Comparison of ENCODE assay signal across 22 mouse cellular contexts in genomic region chr3:155370716-155371115, GRCm38 (mm10).
A peak's percentile ranks its signal among the peaks of the same experiment; 100 is the strongest.
DNase-seq lines count a peak whose midpoint lies in the region; ATAC-seq and TF ChIP-seq lines count a peak whose summit lies in the region.
"Had no signal": no experiment of that assay in that cellular context is flagged by ENCODE, and none has a peak within 500 bp of the region (broad histone marks: within the 10 kb centered on the region; RNA-seq: fewer than 3 reads in every experiment).

No protein-coding gene starts in this region.

- ATAC-seq in megakaryocyte progenitor cell, adult 5-6 weeks (replicated peaks; ENCODE audit: poor library complexity), result no peak
- ATAC-seq: forebrain, embryonic 14.5 days; hindbrain, postnatal 0 days had no signal

- H3K36me3 ChIP-seq in ES-E14 (ENCODE audit: control insufficient read depth, insufficient read depth, low read length, poor library complexity, severe bottlenecking), result no peaks in the 10 kb centered on the region
- H3K36me3 ChIP-seq: embryonic facial prominence, embryonic 15.5 days; forebrain, embryonic 10.5 days; heart, embryonic 10.5 days; hindbrain, embryonic 13.5 days had no signal

- no peaks in the 10 kb centered on the region for H3K9me3 ChIP-seq in ES-E14 (ENCODE audit: control insufficient read depth, insufficient read depth, low read depth, low read length)
- H3K9me3 ChIP-seq: embryonic facial prominence, embryonic 15.5 days; forebrain, embryonic 10.5 days; heart, embryonic 10.5 days; hindbrain, embryonic 13.5 days had no signal

- no peak overlapping the region for H3K27ac ChIP-seq in ES-E14 (ENCODE audit: insufficient read depth, low read depth, low read length, poor library complexity, severe bottlenecking)
- H3K27ac ChIP-seq: embryonic facial prominence, embryonic 15.5 days; forebrain, embryonic 10.5 days; heart, embryonic 10.5 days; hindbrain, embryonic 13.5 days; hindbrain, postnatal 0 days had no signal

- H3K9ac ChIP-seq in ES-E14 (ENCODE audit: insufficient read depth, low read depth, low read length, poor library complexity, severe bottlenecking), result no peak overlapping the region
- H3K9ac ChIP-seq: embryonic facial prominence, embryonic 15.5 days; hindbrain, embryonic 13.5 days had no signal

- no peak overlapping the region for H3K4me3 ChIP-seq in ES-E14 (ENCODE audit: insufficient read depth in 1 of 2, low read depth in 1 of 2, low read length in 2 of 2, poor library complexity in 1 of 2, severe bottlenecking in 1 of 2)
- H3K4me3 ChIP-seq: embryonic facial prominence, embryonic 15.5 days; erythroblast, embryonic 14.5 days; forebrain, embryonic 10.5 days; heart, embryonic 10.5 days; hindbrain, embryonic 13.5 days had no signal

- in situ Hi-C loops in ES-E14 (cut with MboI; ENCODE audit: low sequenced_read_pairs in 2 of 2, unreplicated experiment in 2 of 2), result no loop called here

- DNase-seq in 3T3-L1 (ENCODE audit: low read depth, low spot score) (peak; percentile 76), ES-E14 (ENCODE audit: low read depth, low spot score) (no peak)
- DNase-seq in adrenal gland, adult 2 months, result peak; percentile 81
- peak; percentile 44 for DNase-seq in adrenal gland, postnatal 25 days
- no peak for DNase-seq in heart, postnatal 4 days
- DNase-seq in right cerebral cortex, adult 2 months (ENCODE audit: low spot score in 2 of 2), result no peak
- DNase-seq: cerebellum, adult 11 months; cerebellum, adult 8-10 months; cerebellum, postnatal 14 days; embryo, embryonic 11 days; gastrocnemius, postnatal 36 days; heart, adult 11 months; heart, postnatal 10 days; kidney, adult 18-20 months had no signal

- H3K4me1 ChIP-seq in ES-E14 (ENCODE audit: control insufficient read depth in 2 of 2, insufficient read depth in 2 of 2, low read length in 2 of 2, poor library complexity in 1 of 2), result no peaks in the 10 kb centered on the region
- H3K4me1 ChIP-seq: embryonic facial prominence, embryonic 15.5 days; forebrain, embryonic 10.5 days; heart, embryonic 10.5 days; hindbrain, embryonic 13.5 days had no signal

TF ChIP-seq in ES-E14, 5 proteins besides CTCF, POLR2A, EP300 and RAD21:
- TF ChIP-seq CHD2 (IDR thresholded peaks at IDR 0.05; ENCODE audit: low read depth, low read length), result no peak
- no peak for TF ChIP-seq ZC3H11A (IDR thresholded peaks at IDR 0.05; ENCODE audit: borderline replicate concordance, low read depth, low read length)
- peak; percentile 73 for TF ChIP-seq MAFK (IDR thresholded peaks at IDR 0.05; ENCODE audit: insufficient read depth, low read depth, low read length)
- no peak for TF ChIP-seq ZNF384 (IDR thresholded peaks at IDR 0.05; ENCODE audit: low read depth, low read length)
- TF ChIP-seq HCFC1 (IDR thresholded peaks at IDR 0.05; ENCODE audit: borderline replicate concordance, insufficient read depth, low read length), result no peak

Comparison
In these comparisons a context has a peak if more than half of its experiments do, and no peak if none do; other contexts are left out.
1. DNase-seq: peak in 3T3-L1 (single experiment), adrenal gland, adult 2 months (single experiment) and adrenal gland, postnatal 25 days (single experiment); none in ES-E14 (single experiment), heart, postnatal 4 days (single experiment) and right cerebral cortex, adult 2 months (0 of 2).